Comparison of ENCODE assay signal across 18 mouse cellular contexts in genomic region chr6:134751883-134752647, GRCm38 (mm10). TPM values are rescaled to one million over a fixed set of nuclear protein-coding genes. Genes with fewer than 3 reads are reported as not detected.
DNase-seq lines count a peak whose midpoint lies in the region; ATAC-seq and TF ChIP-seq lines count a peak whose summit lies in the region.
"Had no signal": no experiment of that assay in that cellular context is flagged by ENCODE, and none has a peak within 500 bp of the region (broad histone marks: within the 10 kb centered on the region; RNA-seq: fewer than 3 reads in every experiment).

No protein-coding gene starts in this region.

- H3K27me3 ChIP-seq in heart, postnatal 0 days (ENCODE audit: control insufficient read depth, insufficient read depth, low read length), result no peaks in the 10 kb centered on the region
- H3K27me3 ChIP-seq in CH12.LX (replicated peaks), result no peaks in the 10 kb centered on the region
- H3K27me3 ChIP-seq in embryonic facial prominence, embryonic 14.5 days (replicated peaks; ENCODE audit: control insufficient read depth, insufficient read depth, low read length), result no peaks in the 10 kb centered on the region
- H3K27me3 ChIP-seq: hindbrain, embryonic 15.5 days; lung, embryonic 15.5 days had no signal

- DNase-seq in heart, postnatal 0 days (ENCODE audit: low spot score), result no peak
- DNase-seq in heart, adult 9 months (ENCODE audit: low spot score in 2 of 2), result no peak
- DNase-seq in CH12.LX (ENCODE audit: extremely low read depth), result peak; percentile 40
- peak; percentile 72 for DNase-seq in embryonic facial prominence, embryonic 14.5 days (ENCODE audit: low spot score)
- no peak for DNase-seq in adrenal gland, adult (ENCODE audit: inconsistent age in 2 of 2, low spot score in 1 of 2)
- no peak for DNase-seq in left cerebral cortex, adult 8-10 months (ENCODE audit: low spot score in 2 of 2)
- no peak for DNase-seq in urinary bladder, postnatal 10 days (ENCODE audit: low spot score)
- DNase-seq: B cell, adult 2 months; cerebellum, adult 2 months; heart, adult 11 months; heart, postnatal 14 days; left cerebral cortex, postnatal 4 days; right cerebral cortex, postnatal 25 days had no signal

- peaks cover 10% of the 10 kb centered on the region for H3K4me1 ChIP-seq in heart, postnatal 0 days (ENCODE audit: control insufficient read depth, insufficient read depth)
- peaks cover 2 to 24% of the 10 kb centered on the region in 2 experiments for H3K4me1 ChIP-seq in CH12.LX (ENCODE audit: control insufficient read depth in 1 of 2, insufficient read depth in 2 of 2)
- H3K4me1 ChIP-seq in embryonic facial prominence, embryonic 14.5 days (ENCODE audit: control insufficient read depth, insufficient read depth, low read length), result no peaks in the 10 kb centered on the region; the same call in 1 of the 2 replicates
- H3K4me1 ChIP-seq: hindbrain, embryonic 15.5 days had no signal

- H3K27ac ChIP-seq in heart, postnatal 0 days (ENCODE audit: low read depth), result peak overlapping the region; percentile 36
- H3K27ac ChIP-seq in CH12.LX (ENCODE audit: insufficient read depth, low read depth), result no peak overlapping the region
- H3K27ac ChIP-seq in embryonic facial prominence, embryonic 14.5 days (replicated peaks; ENCODE audit: low read depth, low read length), result peak overlapping the region; percentile 52; the same call in 1 of the 2 replicates
- H3K27ac ChIP-seq: hindbrain, embryonic 15.5 days; kidney, postnatal 0 days; lung, embryonic 15.5 days had no signal

- no peak for TF ChIP-seq RAD21 in CH12.LX (IDR thresholded peaks at IDR 0.05; ENCODE audit: low read depth, low read length)

- H3K79me2 ChIP-seq in CH12.LX (replicated peaks; ENCODE audit: control insufficient read depth, extremely low read depth, insufficient read depth, poor library complexity, severe bottlenecking), result no peaks in the 10 kb centered on the region; the same call in none of the 2 replicates

- no peak for ATAC-seq in heart, postnatal 0 days (ENCODE audit: insufficient read depth, low read depth)
- ATAC-seq in embryonic facial prominence, embryonic 14.5 days (ENCODE audit: low read depth), result no peak
- ATAC-seq in megakaryocyte, adult 5-6 weeks (ENCODE audit: poor library complexity, severe bottlenecking), result peak; percentile 86

- H3K9ac ChIP-seq in heart, postnatal 0 days (replicated peaks; ENCODE audit: low read depth, low read length), result no peak overlapping the region
- H3K9ac ChIP-seq in CH12.LX (ENCODE audit: insufficient read depth, low read depth), result no peak overlapping the region
- no peak overlapping the region for H3K9ac ChIP-seq in embryonic facial prominence, embryonic 14.5 days (ENCODE audit: low read depth, low read length)
- H3K9ac ChIP-seq: hindbrain, embryonic 15.5 days; lung, embryonic 15.5 days had no signal

- H3K4me2 ChIP-seq in heart, postnatal 0 days (ENCODE audit: low read depth, low read length), result no peak overlapping the region
- no peak overlapping the region for H3K4me2 ChIP-seq in CH12.LX (ENCODE audit: insufficient read depth, low read depth, poor library complexity, severe bottlenecking)
- no peak overlapping the region for H3K4me2 ChIP-seq in embryonic facial prominence, embryonic 14.5 days (ENCODE audit: low read depth, low read length)
- H3K4me2 ChIP-seq: hindbrain, embryonic 15.5 days; lung, embryonic 15.5 days had no signal

- peaks cover 13% of the 10 kb centered on the region for H3K36me3 ChIP-seq in heart, postnatal 0 days (replicated peaks; ENCODE audit: control insufficient read depth, insufficient read depth, low read length)
- H3K36me3 ChIP-seq in CH12.LX (replicated peaks in 1 of 2; ENCODE audit: control insufficient read depth in 1 of 2, insufficient read depth in 1 of 2, low read length in 1 of 2), result peaks cover 20 to 47% of the 10 kb centered on the region in 2 experiments
- H3K36me3 ChIP-seq in embryonic facial prominence, embryonic 14.5 days (ENCODE audit: control insufficient read depth, insufficient read depth, low read length), result peaks cover 10% of the 10 kb centered on the region; the same call in 1 of the 2 replicates
- H3K36me3 ChIP-seq: hindbrain, embryonic 15.5 days had no signal

- H3K9me3 ChIP-seq in heart, postnatal 0 days (replicated peaks; ENCODE audit: control insufficient read depth, low read length), result no peaks in the 10 kb centered on the region
- H3K9me3 ChIP-seq in CH12.LX (replicated peaks; ENCODE audit: low read length), result no peaks in the 10 kb centered on the region
- no peaks in the 10 kb centered on the region for H3K9me3 ChIP-seq in embryonic facial prominence, embryonic 14.5 days (ENCODE audit: control insufficient read depth, low read length)
- H3K9me3 ChIP-seq: hindbrain, embryonic 15.5 days; lung, embryonic 15.5 days had no signal

- no peak for TF ChIP-seq POLR2A in CH12.LX (IDR thresholded peaks at IDR 0.05; ENCODE audit: low read depth, low read length)

- no peak for TF ChIP-seq EP300 in heart, postnatal 0 days (IDR thresholded peaks at IDR 0.05; ENCODE audit: low read depth)
- TF ChIP-seq EP300 in CH12.LX (IDR thresholded peaks at IDR 0.05; ENCODE audit: low read length), result peak; percentile 74

- in situ Hi-C loops in CH12.LX (cut with MboI; ENCODE audit: low pct_ligation_motif_present, low pct_unique_long_range_greater_than_20kb, low sequenced_read_pairs), result no loop called here

- dilution Hi-C loops in CH12.LX (cut with MboI; ENCODE audit: extremely low pct_ligation_motif_present, extremely low pct_unique_long_range_greater_than_20kb, low sequenced_read_pairs), result no loop called here

- no peak for TF ChIP-seq CTCF in heart, postnatal 0 days (IDR thresholded peaks at IDR 0.05; ENCODE audit: low read depth)
- TF ChIP-seq CTCF in CH12.LX (conservative IDR thresholded peaks at IDR 0.05 in 1 of 2, IDR thresholded peaks at IDR 0.05 in 1 of 2; ENCODE audit: low read depth in 2 of 2, low read length in 2 of 2), result no peak

- 82% methylated on average over 5 of the region's 5 CpGs for WGBS in heart, postnatal 0 days
- 58% methylated on average over 5 of the region's 5 CpGs for WGBS in embryonic facial prominence, embryonic 14.5 days

- H3K4me3 ChIP-seq in heart, postnatal 0 days (ENCODE audit: low read depth, low read length), result no peak overlapping the region
- H3K4me3 ChIP-seq in CH12.LX (replicated peaks in 1 of 3; ENCODE audit: low read depth in 2 of 3, low read length in 2 of 3, poor library complexity in 1 of 3), result no peak overlapping the region
- H3K4me3 ChIP-seq in embryonic facial prominence, embryonic 14.5 days (ENCODE audit: low read depth, low read length), result no peak overlapping the region
- H3K4me3 ChIP-seq: hindbrain, embryonic 15.5 days; lung, embryonic 15.5 days; myocyte had no signal

TF ChIP-seq in CH12.LX, 34 proteins besides CTCF, POLR2A, EP300 and RAD21:
- TF ChIP-seq PAX5 (IDR thresholded peaks at IDR 0.05; ENCODE audit: low read length) (no peak), TCF12 (IDR thresholded peaks at IDR 0.05; ENCODE audit: low read depth, low read length) (0 out of 2 replicates have a peak, but pooled peaks have one; percentile 30), NRF1 (IDR thresholded peaks at IDR 0.05; ENCODE audit: low read depth, low read length) (no peak), CHD1 (IDR thresholded peaks at IDR 0.05; ENCODE audit: low read depth, low read length) (no peak), ETS1 (conservative IDR thresholded peaks at IDR 0.05; ENCODE audit: low read depth, low read length) (peak; percentile 14; the same call in 1 of the 2 replicates), IRF4 (IDR thresholded peaks at IDR 0.05; ENCODE audit: low read depth, low read length) (peak; percentile 79)
TF ChIP-seq in CH12.LX: peak in this region for 3.

RNA-seq across cellular contexts. Expression of gene Dusp16, which starts 40.4 kb away (rescaled TPM):
- 19.9 and 29.2 TPM in 2 replicates for total RNA-seq in heart, postnatal 0 days (2014; rRNA removed; ENCODE audit: low replicate concordance)
- 8.1 and 9.6 TPM in 2 replicates for polyA plus RNA-seq in heart, postnatal 0 days (2015; fragmentation: Nextera tagmentation; extraction: Ambion mirVana)
- total RNA-seq in CH12.LX (2012; rRNA removed) (8.8 and 10.6 TPM in 2 replicates), CH12.LX (2014; rRNA removed) (3.7 and 5.2 TPM in 2 replicates)
- 13.1 and 17.3 TPM in 2 replicates for polyA plus RNA-seq in CH12.LX (2012; ENCODE audit: insufficient read length, low read depth)
- polyA plus RNA-seq in embryonic facial prominence, embryonic 14.5 days (2014; fragmentation: Nextera tagmentation; extraction: Ambion mirVana), result 18.2 and 21.1 TPM in 2 replicates
- total RNA-seq in megakaryocyte, adult 5-6 weeks (2015), result 1.3 and 1.8 TPM in 2 replicates
- 1.2 and 1.4 TPM in 2 replicates for total RNA-seq in megakaryocyte, adult 5-6 weeks (2017)
- 10 to 100 TPM in 3 of 4 experiments, 1 to 10 TPM in 1; 9.9 to 16.3 (median 14.0) TPM for total RNA-seq in left cerebral cortex, adult 8-10 months (2022)

Comparison
In these comparisons a context has a peak if more than half of its experiments do, and no peak if none do; other contexts are left out.
1. DNase-seq: peak in CH12.LX (single experiment) and embryonic facial prominence, embryonic 14.5 days (single experiment); none in heart, postnatal 0 days (single experiment), heart, adult 9 months (0 of 2), adrenal gland, adult (0 of 2), left cerebral cortex, adult 8-10 months (0 of 2) and urinary bladder, postnatal 10 days (single experiment).